ENCODE assay signal across 9 mouse cellular contexts in genomic region chr9:106269879-106270278, GRCm38 (mm10). TPM values are rescaled to one million over a fixed set of nuclear protein-coding genes. Genes with fewer than 3 reads are reported as not detected.
DNase-seq lines count a peak whose midpoint lies in the region; ATAC-seq and TF ChIP-seq lines count a peak whose summit lies in the region.
"Had no signal": no experiment of that assay in that cellular context is flagged by ENCODE, and none has a peak within 500 bp of the region (broad histone marks: within the 10 kb centered on the region; RNA-seq: fewer than 3 reads in every experiment).

No protein-coding gene starts in this region.

- peaks cover 24% of the 10 kb centered on the region for H3K4me1 ChIP-seq in hindbrain, embryonic 13.5 days (replicated peaks)
- H3K4me1 ChIP-seq in midbrain, postnatal 0 days (ENCODE audit: insufficient read depth, low read length), result 0 out of 2 replicates have a peak, but pooled peaks cover 7% of the 10 kb centered on the region

- ATAC-seq in hindbrain, embryonic 13.5 days (ENCODE audit: low FRiP score), result peak; percentile 79
- peak; percentile 84 for ATAC-seq in midbrain, postnatal 0 days (ENCODE audit: low FRiP score)

- no peaks in the 10 kb centered on the region for H3K27me3 ChIP-seq in hindbrain, embryonic 13.5 days
- H3K27me3 ChIP-seq in midbrain, postnatal 0 days (ENCODE audit: insufficient read depth, low read length), result no peaks in the 10 kb centered on the region
- H3K27me3 ChIP-seq: lung, embryonic 15.5 days had no signal

- intact Hi-C loops in left cerebral cortex, adult 2 months (cut with DNase I), result no loop called here

- 21% methylated on average over 2 of the region's 2 CpGs for WGBS in hindbrain, embryonic 13.5 days
- whole genome bisulfite sequencing in midbrain, postnatal 0 days, result 15% methylated on average over 2 of the region's 2 CpGs

- H3K36me3 ChIP-seq in hindbrain, embryonic 13.5 days, result no peaks in the 10 kb centered on the region
- no peaks in the 10 kb centered on the region for H3K36me3 ChIP-seq in midbrain, postnatal 0 days (ENCODE audit: insufficient read depth, low read length)
- H3K36me3 ChIP-seq: lung, embryonic 15.5 days had no signal

- peak overlapping the region; percentile 53; the same call in 1 of the 2 replicates for H3K27ac ChIP-seq in left cerebral cortex, adult 2 months
- H3K27ac ChIP-seq in hindbrain, embryonic 13.5 days, result peak overlapping the region; percentile 76
- peak overlapping the region; percentile 71 for H3K27ac ChIP-seq in midbrain, postnatal 0 days (ENCODE audit: low read depth, low read length)
- H3K27ac ChIP-seq: lung, embryonic 15.5 days had no signal

- no peak for TF ChIP-seq CTCF in left cerebral cortex, adult 2 months (IDR thresholded peaks at IDR 0.05)
- TF ChIP-seq CTCF in midbrain, postnatal 0 days (IDR thresholded peaks at IDR 0.05), result no peak

- H3K9ac ChIP-seq in hindbrain, embryonic 13.5 days, result peak overlapping the region; percentile 35; the same call in 1 of the 2 replicates
- no peak overlapping the region; the same call in 1 of the 2 replicates for H3K9ac ChIP-seq in midbrain, postnatal 0 days (replicated peaks; ENCODE audit: low read length, poor library complexity, severe bottlenecking)
- H3K9ac ChIP-seq: lung, embryonic 15.5 days had no signal

- DNase-seq in left cerebral cortex, adult 2 months (ENCODE audit: extremely low spot score in 1 of 2, low spot score in 2 of 2), result no peak
- no peak for DNase-seq in left cerebral cortex, adult 8-10 months (ENCODE audit: low spot score in 2 of 2)
- DNase-seq in brain, adult 2 months (ENCODE audit: low read depth, low spot score), result peak; percentile 83
- peak; percentile 61 for DNase-seq in midbrain, postnatal 0 days (ENCODE audit: low spot score)
- DNase-seq in adrenal gland, adult 2 months, result no peak
- no peak for DNase-seq in T-cell, adult 2 months (ENCODE audit: low spot score)
- no peak for DNase-seq in ovary, postnatal 14 days (ENCODE audit: low spot score)

- no peaks in the 10 kb centered on the region for H3K9me3 ChIP-seq in hindbrain, embryonic 13.5 days
- H3K9me3 ChIP-seq in midbrain, postnatal 0 days (ENCODE audit: low read length), result no peaks in the 10 kb centered on the region
- H3K9me3 ChIP-seq: lung, embryonic 15.5 days had no signal

- no peak overlapping the region for H3K4me3 ChIP-seq in left cerebral cortex, adult 2 months
- H3K4me3 ChIP-seq in hindbrain, embryonic 13.5 days, result no peak overlapping the region
- H3K4me3 ChIP-seq in midbrain, postnatal 0 days (ENCODE audit: low read depth, low read length), result no peak overlapping the region
- H3K4me3 ChIP-seq: lung, embryonic 15.5 days had no signal

- no peak overlapping the region for H3K4me2 ChIP-seq in hindbrain, embryonic 13.5 days
- H3K4me2 ChIP-seq in midbrain, postnatal 0 days (ENCODE audit: low read depth, low read length, poor library complexity, severe bottlenecking), result no peak overlapping the region
- H3K4me2 ChIP-seq: lung, embryonic 15.5 days had no signal

RNA-seq across cellular contexts. Expression of gene Poc1a, which starts 11.0 kb away (rescaled TPM):
- total RNA-seq in left cerebral cortex, adult 2 months (2021), result 10 to 100 TPM; 18.6 to 19.6 TPM
- total RNA-seq in left cerebral cortex, adult 8-10 months (2022), result 10 to 100 TPM; 14.6 to 18.3 (median 16.7) TPM
- polyA plus RNA-seq in hindbrain, embryonic 13.5 days (2015; fragmentation: Nextera tagmentation; extraction: Ambion mirVana), result 8.9 and 9.2 TPM in 2 replicates
- 6.5 and 8.7 TPM in 2 replicates for total RNA-seq in midbrain, postnatal 0 days (2014; rRNA removed)
- polyA plus RNA-seq in midbrain, postnatal 0 days (2015; fragmentation: Nextera tagmentation; extraction: Ambion mirVana), result 9.8 and 11.7 TPM in 2 replicates
- total RNA-seq in adrenal gland, adult 2 months (2021), result 1 to 10 TPM; 3.4 to 5.4 TPM
- 5.4 and 7.1 TPM in 2 replicates for polyA plus RNA-seq in adrenal gland, adult 2 months (2012; rRNA removed)

RNA-seq across cellular contexts. Expression of gene Alas1, which starts 21.4 kb away (rescaled TPM):
- total RNA-seq in left cerebral cortex, adult 2 months (2021), result 100 to 1,000 TPM; 138 to 140 TPM
- 100 to 1,000 TPM; 136 to 146 (median 141) TPM for total RNA-seq in left cerebral cortex, adult 8-10 months (2022)
- polyA plus RNA-seq in hindbrain, embryonic 13.5 days (2015; fragmentation: Nextera tagmentation; extraction: Ambion mirVana), result 93.1 and 101 TPM in 2 replicates
- total RNA-seq in midbrain, postnatal 0 days (2014; rRNA removed), result 51.5 and 76.1 TPM in 2 replicates
- polyA plus RNA-seq in midbrain, postnatal 0 days (2015; fragmentation: Nextera tagmentation; extraction: Ambion mirVana), result 84.4 and 86.8 TPM in 2 replicates
- 1,000 to 10,000 TPM; 1,496 to 1,691 TPM for total RNA-seq in adrenal gland, adult 2 months (2021)
- 1,137 and 1,435 TPM in 2 replicates for polyA plus RNA-seq in adrenal gland, adult 2 months (2012; rRNA removed)

RNA-seq across cellular contexts. Expression of gene Tlr9, which starts 47.5 kb away (rescaled TPM):
- 1 to 10 TPM in 1 of 2 experiments, under 1 TPM in 1; 0.82 to 1.1 TPM for total RNA-seq in left cerebral cortex, adult 2 months (2021)
- total RNA-seq in left cerebral cortex, adult 8-10 months (2022), result 1 to 10 TPM in 3 of 4 experiments, under 1 TPM in 1; 0.85 to 2.0 (median 1.7) TPM
- 0.04 and 0.05 TPM in 2 replicates for polyA plus RNA-seq in hindbrain, embryonic 13.5 days (2015; fragmentation: Nextera tagmentation; extraction: Ambion mirVana)
- total RNA-seq in midbrain, postnatal 0 days (2014; rRNA removed), result 0.49 and 0.85 TPM in 2 replicates
- polyA plus RNA-seq in midbrain, postnatal 0 days (2015; fragmentation: Nextera tagmentation; extraction: Ambion mirVana), result 0.07 and 0.16 TPM in 2 replicates
- total RNA-seq in adrenal gland, adult 2 months (2021), result 1 to 10 TPM in 1 of 2 experiments, under 1 TPM in 1; 0.84 to 1.4 TPM
- 2.5 and 2.7 TPM in 2 replicates for polyA plus RNA-seq in adrenal gland, adult 2 months (2012; rRNA removed)
- polyA plus RNA-seq: lung, embryonic 15.5 days had no signal

Comparison
In these comparisons a context has a peak if more than half of its experiments do, and no peak if none do; other contexts are left out.
1. DNase-seq: peak in brain, adult 2 months (single experiment) and midbrain, postnatal 0 days (single experiment); none in left cerebral cortex, adult 2 months (0 of 2), left cerebral cortex, adult 8-10 months (0 of 2), adrenal gland, adult 2 months (single experiment), T-cell, adult 2 months (single experiment) and ovary, postnatal 14 days (single experiment).
2. RNA of gene Alas1, which starts 21.4 kb away (total RNA-seq): 1,496 to 1,691 TPM in adrenal gland, adult 2 months; 136 to 146 TPM in left cerebral cortex, adult 8-10 months, 138 to 140 TPM in left cerebral cortex, adult 2 months and 51.5 to 76.1 TPM in midbrain, postnatal 0 days; every median in the first group is over 10 times any median in the second.
3. Peak in every context shown above with its lines, with median percentiles within 50 percentile points of each other: H3K27ac ChIP-seq.